Mouse (Mus musculus): ENCODE data around the gene Mcts2. TPM values are rescaled to one million over a fixed set of nuclear protein-coding genes. Genes with fewer than 3 reads are reported as not detected.
A peak's percentile ranks its signal among the peaks of the same experiment; 100 is the strongest.
"Not testable (repeated sequence)": the region's sequence is repeated elsewhere in the genome, so short reads cannot be mapped to it uniquely, and the experiment has no call there.

The Mcts2 gene
- polyA plus RNA-seq, 1 experiment from 2014 or later = 43.4 TPM

DNA sequence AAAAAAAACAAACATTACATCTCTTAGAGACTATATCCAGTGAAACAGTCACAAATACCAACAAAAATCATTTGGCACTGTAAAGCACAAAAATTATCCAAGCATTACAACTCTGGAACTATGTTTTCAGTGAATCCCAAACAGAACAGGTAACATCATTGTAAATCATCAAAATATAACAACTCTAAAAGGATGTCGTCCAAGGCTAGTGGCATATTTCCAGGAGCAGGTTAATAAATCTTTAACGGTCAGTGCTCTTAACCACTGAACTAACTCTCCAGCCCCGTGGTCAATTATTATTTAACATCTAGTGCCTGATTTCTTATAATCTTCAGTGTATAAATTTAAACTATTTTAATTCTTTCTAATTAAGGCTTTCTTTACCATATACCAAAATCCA lies 20.6 kb upstream of the Mcts2 start:
- H3K4me1 ChIP-seq (ENCODE audit: control insufficient read depth, insufficient read depth, low read length) = peaks cover 11% of the 10 kb centered on the region
- not testable (repeated sequence) for H3K4me2 ChIP-seq; H3K27me3 ChIP-seq (ENCODE audit: control insufficient read depth, insufficient read depth, low read length); H3K9ac ChIP-seq (ENCODE audit: low read length); DNase-seq (ENCODE audit: low spot score, missing footprints); H3K36me3 ChIP-seq (ENCODE audit: control insufficient read depth, insufficient read depth, low read length); H3K4me3 ChIP-seq (ENCODE audit: low read depth, low read length); H3K9me3 ChIP-seq (ENCODE audit: control insufficient read depth, low read length); H3K27ac ChIP-seq (ENCODE audit: low read depth, low read length); ATAC-seq (ENCODE audit: low FRiP score)
- whole genome bisulfite sequencing = 81% methylated on average over 3 of the region's 3 CpGs

DNA sequence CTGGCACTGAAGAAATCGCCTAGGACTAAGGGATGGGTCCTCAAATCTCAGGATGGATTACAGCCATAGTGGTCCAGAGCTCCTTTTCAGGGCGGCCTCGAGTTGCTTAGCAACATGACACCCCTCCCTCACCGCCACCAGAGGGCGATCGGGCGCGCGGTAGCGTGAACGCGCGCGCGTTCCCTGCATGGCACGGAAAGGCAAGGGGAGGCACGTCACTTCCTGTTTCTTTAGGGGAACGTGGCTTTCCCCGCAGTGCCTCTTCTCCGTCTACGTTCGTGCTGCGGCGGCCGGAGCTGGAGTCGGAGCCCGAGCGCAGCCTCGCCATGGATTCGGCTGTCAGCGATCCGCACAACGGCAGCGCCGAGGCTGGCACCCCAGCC lies 17.6 kb upstream of the Mcts2 start, which contains the start of gene H13:
Gene H13 (plus strand): TSS at position 206 of the 383 bp plus-strand sequence.
- Histone ChIP-seq H3K4me3 (ENCODE audit: low read depth, low read length) (peak within 1 kb of the TSS; percentile 96), H3K9me3 (ENCODE audit: control insufficient read depth, low read length) (no peaks in the 10 kb centered on the region), H3K27ac (ENCODE audit: low read depth, low read length) (peak within 1 kb of the TSS; percentile 97), H3K4me1 (ENCODE audit: control insufficient read depth, insufficient read depth, low read length) (peaks cover 22% of the 10 kb centered on the region), H3K9ac (ENCODE audit: low read length) (peak within 1 kb of the TSS; percentile 96), H3K4me2 (peak within 1 kb of the TSS; percentile 83), H3K36me3 (ENCODE audit: control insufficient read depth, insufficient read depth, low read length) (no peaks in the 10 kb centered on the region), H3K27me3 (ENCODE audit: control insufficient read depth, insufficient read depth, low read length) (no peaks in the 10 kb centered on the region)
- DNase-seq (ENCODE audit: low spot score, missing footprints) (peak; percentile 100), ATAC-seq (ENCODE audit: low FRiP score) (peak; percentile 88)
- under 1% methylated on average over 35 of the region's 35 CpGs for WGBS

DNA sequence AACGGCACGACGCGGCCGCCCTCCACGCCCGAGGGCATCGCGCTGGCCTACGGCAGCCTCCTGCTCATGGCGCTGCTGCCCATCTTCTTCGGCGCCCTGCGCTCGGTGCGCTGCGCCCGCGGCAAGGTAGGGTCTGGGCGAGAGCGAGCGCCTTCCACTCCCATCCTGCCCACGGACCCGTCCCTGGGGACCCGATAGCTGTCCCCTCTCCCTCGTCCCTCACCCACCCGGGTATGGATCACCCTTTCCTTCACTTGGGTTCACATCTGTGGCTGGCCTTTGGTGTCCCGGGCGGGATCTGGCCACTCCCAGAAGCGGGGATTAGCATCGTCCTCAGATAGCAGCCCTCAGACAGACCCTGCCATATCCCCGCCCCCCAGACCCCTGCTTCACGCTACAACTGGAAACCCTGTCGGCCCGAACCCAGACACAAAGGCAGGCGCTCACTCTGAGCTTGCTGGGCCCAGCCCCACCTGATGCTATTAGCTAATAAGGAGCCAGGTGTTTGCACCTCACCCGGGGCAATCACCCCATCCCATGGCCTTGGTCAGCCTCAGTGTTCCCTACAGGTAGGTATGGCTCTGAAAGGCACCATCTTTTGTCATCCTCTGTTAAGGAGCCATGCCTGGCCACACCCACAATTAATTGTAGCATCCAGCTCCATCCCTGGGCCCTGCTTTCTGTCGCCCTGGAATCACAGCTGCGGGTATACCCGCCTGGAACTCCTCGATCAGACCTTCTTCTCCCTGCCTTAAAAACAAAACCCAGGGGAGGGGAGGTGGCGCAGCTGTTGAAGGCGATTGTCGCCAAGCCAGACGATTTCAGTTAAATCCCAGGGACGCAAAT lies 17.0 kb upstream of the Mcts2 start:
- under 1% methylated on average over 46 of the region's 46 CpGs for WGBS
- peak; percentile 87 for ATAC-seq (ENCODE audit: low FRiP score)
- Histone ChIP-seq H3K9ac (ENCODE audit: low read length) (peak overlapping the region; percentile 96), H3K27ac (ENCODE audit: low read depth, low read length) (peak overlapping the region; percentile 97), H3K4me3 (ENCODE audit: low read depth, low read length) (peak overlapping the region; percentile 96), H3K27me3 (ENCODE audit: control insufficient read depth, insufficient read depth, low read length) (no peaks in the 10 kb centered on the region), H3K9me3 (ENCODE audit: control insufficient read depth, low read length) (no peaks in the 10 kb centered on the region), H3K36me3 (ENCODE audit: control insufficient read depth, insufficient read depth, low read length) (no peaks in the 10 kb centered on the region; the same call in 1 of the 2 replicates), H3K4me2 (peak overlapping the region; percentile 83), H3K4me1 (ENCODE audit: control insufficient read depth, insufficient read depth, low read length) (peaks cover 22% of the 10 kb centered on the region)
- peak; percentile 95 for DNase-seq (ENCODE audit: low spot score, missing footprints)

DNA sequence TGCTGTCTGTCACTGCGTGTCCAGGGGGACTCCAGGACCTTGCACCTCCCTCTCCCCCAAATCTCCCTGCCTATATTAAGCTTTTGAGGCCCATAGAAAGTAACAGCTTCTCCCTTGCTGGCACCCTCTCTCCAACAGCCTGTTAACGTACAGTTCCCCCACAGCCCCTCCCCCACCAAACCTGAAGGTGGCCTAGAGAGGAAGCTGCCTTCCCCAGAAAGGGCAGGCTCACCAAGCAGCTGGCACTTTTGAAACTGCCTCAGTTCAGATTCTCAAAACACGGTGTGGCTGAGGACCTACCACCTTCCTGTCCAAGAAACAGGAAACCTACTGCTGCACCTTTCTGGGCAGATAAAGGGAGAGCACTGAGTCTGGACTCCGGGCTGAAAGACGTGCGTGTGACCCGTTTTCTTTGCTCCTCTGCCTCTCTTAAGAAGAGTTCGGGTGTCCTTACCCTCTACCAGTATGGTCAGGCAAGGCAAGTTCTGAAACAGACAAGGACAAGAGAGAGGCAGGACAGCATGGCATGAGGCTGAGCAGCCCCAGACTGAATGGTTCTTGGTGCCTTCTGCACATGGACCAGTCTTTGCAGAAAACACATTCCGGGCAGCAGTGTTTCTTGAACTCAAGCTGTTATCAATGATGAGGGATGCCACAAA lies 15.7 kb upstream of the Mcts2 start:
- peak overlapping the region; percentile 83 for H3K4me2 ChIP-seq
- H3K9me3 ChIP-seq (ENCODE audit: control insufficient read depth, low read length) = no peaks in the 10 kb centered on the region
- WGBS = 66% methylated on average over 9 of the region's 9 CpGs
- peaks cover 10% of the 10 kb centered on the region; the same call in 1 of the 2 replicates for H3K36me3 ChIP-seq (ENCODE audit: control insufficient read depth, insufficient read depth, low read length)
- H3K4me1 ChIP-seq (ENCODE audit: control insufficient read depth, insufficient read depth, low read length) = peaks cover 22% of the 10 kb centered on the region
- peak overlapping the region; percentile 97; the same call in 1 of the 2 replicates for H3K27ac ChIP-seq (ENCODE audit: low read depth, low read length)
- H3K4me3 ChIP-seq (ENCODE audit: low read depth, low read length) = peak overlapping the region; percentile 96
- peak overlapping the region; percentile 96 for H3K9ac ChIP-seq (ENCODE audit: low read length)
- DNase-seq (ENCODE audit: low spot score, missing footprints) = no peak
- no peaks in the 10 kb centered on the region for H3K27me3 ChIP-seq (ENCODE audit: control insufficient read depth, insufficient read depth, low read length)
- ATAC-seq (ENCODE audit: low FRiP score) = no peak

DNA sequence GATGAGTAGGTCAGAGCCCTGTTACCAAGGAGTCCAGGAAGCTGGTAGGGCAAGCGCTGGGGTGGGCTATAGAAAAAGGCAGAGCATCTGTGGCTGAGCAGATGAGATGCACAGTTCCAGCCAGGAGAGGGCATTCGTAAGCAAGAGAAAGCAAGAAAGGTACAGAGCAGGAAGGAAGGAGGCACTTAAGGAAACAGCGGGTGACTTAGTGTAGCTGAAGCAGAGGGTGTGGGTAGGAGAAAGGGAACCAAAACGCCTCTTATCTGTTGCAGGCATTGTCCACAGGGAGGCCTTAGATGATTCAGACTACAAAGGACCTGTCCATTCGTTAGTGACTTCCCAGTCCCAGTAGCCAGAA lies 15.2 kb upstream of the Mcts2 start:
- Histone ChIP-seq H3K4me2 (peak overlapping the region; percentile 83), H3K4me1 (ENCODE audit: control insufficient read depth, insufficient read depth, low read length) (peaks cover 22% of the 10 kb centered on the region), H3K4me3 (ENCODE audit: low read depth, low read length) (peak overlapping the region; percentile 96), H3K27ac (ENCODE audit: low read depth, low read length) (no peak overlapping the region), H3K9ac (ENCODE audit: low read length) (peak overlapping the region; percentile 96), H3K9me3 (ENCODE audit: control insufficient read depth, low read length) (no peaks in the 10 kb centered on the region), H3K36me3 (ENCODE audit: control insufficient read depth, insufficient read depth, low read length) (peaks cover 12% of the 10 kb centered on the region; the same call in 1 of the 2 replicates), H3K27me3 (ENCODE audit: control insufficient read depth, insufficient read depth, low read length) (no peaks in the 10 kb centered on the region)
- DNase-seq (ENCODE audit: low spot score, missing footprints) = no peak
- no peak for ATAC-seq (ENCODE audit: low FRiP score)
- 53% methylated on average over 5 of the region's 5 CpGs for WGBS

DNA sequence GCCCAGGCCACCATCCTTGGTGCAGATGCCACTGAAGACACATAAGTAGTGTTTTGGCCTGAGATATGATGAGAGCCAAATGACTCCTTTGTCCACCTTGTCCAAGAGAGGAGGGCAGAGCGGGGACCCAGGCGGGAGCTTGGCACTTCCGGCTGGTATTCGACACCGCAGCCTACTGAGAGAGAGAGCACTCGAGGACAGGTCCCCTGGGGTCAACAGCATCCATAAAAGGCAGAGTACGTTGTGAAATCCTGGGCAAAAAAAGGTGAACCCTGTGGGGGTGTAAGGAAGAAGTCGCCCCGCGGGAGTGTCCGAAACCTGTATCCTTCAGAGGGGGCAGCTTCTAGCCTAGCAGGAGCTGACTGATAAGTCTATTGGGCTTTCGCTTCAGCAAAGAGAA lies 14.7 kb upstream of the Mcts2 start:
- ATAC-seq (ENCODE audit: low FRiP score) (no peak), DNase-seq (ENCODE audit: low spot score, missing footprints) (no peak)
- H3K9me3 ChIP-seq (ENCODE audit: control insufficient read depth, low read length) = no peaks in the 10 kb centered on the region
- peaks cover 22% of the 10 kb centered on the region for H3K4me1 ChIP-seq (ENCODE audit: control insufficient read depth, insufficient read depth, low read length)
- H3K9ac ChIP-seq (ENCODE audit: low read length) = peak overlapping the region; percentile 96
- no peak overlapping the region for H3K27ac ChIP-seq (ENCODE audit: low read depth, low read length)
- H3K4me3 ChIP-seq (ENCODE audit: low read depth, low read length) = peak overlapping the region; percentile 96; the same call in 1 of the 2 replicates
- no peaks in the 10 kb centered on the region for H3K27me3 ChIP-seq (ENCODE audit: control insufficient read depth, insufficient read depth, low read length)
- H3K36me3 ChIP-seq (ENCODE audit: control insufficient read depth, insufficient read depth, low read length) = peaks cover 16% of the 10 kb centered on the region; the same call in 1 of the 2 replicates
- peak overlapping the region; percentile 83 for H3K4me2 ChIP-seq
- 91% methylated on average over 12 of the region's 12 CpGs for WGBS

DNA sequence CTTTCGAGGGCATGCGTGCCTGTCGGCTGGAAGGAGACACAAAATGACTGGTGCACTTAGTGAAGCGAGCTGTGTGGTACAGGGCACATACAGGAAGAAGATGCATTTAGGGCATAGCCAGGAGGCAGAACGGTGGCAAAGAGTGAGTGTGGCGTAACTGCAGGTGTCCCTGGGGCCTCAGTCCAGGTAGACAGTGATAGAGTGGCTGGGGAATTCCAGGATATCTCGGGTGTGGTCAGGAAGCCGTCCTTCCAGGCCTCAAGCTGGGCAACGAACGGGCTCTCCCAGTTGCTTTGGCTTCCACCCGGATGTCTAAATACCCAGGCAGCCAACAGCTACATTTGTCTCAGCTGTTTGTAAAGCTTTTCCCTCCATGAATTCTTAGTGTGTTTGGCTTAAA lies 12.7 kb upstream of the Mcts2 start:
- peaks cover 22% of the 10 kb centered on the region for H3K4me1 ChIP-seq (ENCODE audit: control insufficient read depth, insufficient read depth, low read length)
- no peak for ATAC-seq (ENCODE audit: low FRiP score)

DNA sequence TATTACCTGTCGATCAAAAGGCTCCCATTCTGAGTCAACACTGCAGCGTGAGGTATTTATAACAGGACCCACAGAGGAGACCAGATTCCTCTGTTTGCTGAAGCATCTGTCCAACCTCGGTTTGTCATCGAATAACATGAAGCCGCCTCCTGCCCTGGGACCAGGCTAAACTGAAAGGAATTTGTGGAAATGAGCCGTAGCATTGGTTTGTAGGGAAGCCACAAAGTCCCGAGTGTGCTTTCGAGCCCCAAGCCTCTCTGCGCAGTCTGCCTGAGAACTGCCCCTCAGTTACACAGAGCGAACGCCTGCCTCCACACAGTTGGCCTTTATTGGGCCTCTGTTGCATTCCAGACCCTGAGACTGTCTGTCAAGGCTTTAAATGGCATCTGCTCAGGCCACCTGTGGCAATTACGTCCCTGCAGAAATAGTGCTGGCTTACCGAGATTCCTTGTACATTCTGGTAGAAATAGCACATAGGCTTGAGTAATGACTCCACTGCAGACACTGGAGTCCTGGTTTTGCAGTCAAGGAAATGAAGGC lies 11.5 kb upstream of the Mcts2 start:
- Histone ChIP-seq H3K36me3 (ENCODE audit: control insufficient read depth, insufficient read depth, low read length) (peaks cover 22% of the 10 kb centered on the region; the same call in 1 of the 2 replicates), H3K4me3 (ENCODE audit: low read depth, low read length) (no peak overlapping the region), H3K4me2 (no peak overlapping the region), H3K9ac (ENCODE audit: low read length) (no peak overlapping the region), H3K4me1 (ENCODE audit: control insufficient read depth, insufficient read depth, low read length) (peaks cover 20% of the 10 kb centered on the region), H3K27me3 (ENCODE audit: control insufficient read depth, insufficient read depth, low read length) (no peaks in the 10 kb centered on the region), H3K27ac (ENCODE audit: low read depth, low read length) (no peak overlapping the region), H3K9me3 (ENCODE audit: control insufficient read depth, low read length) (no peaks in the 10 kb centered on the region)
- ATAC-seq (ENCODE audit: low FRiP score) (no peak), DNase-seq (ENCODE audit: low spot score, missing footprints) (no peak)
- 92% methylated on average over 13 of the region's 13 CpGs for WGBS

More for the DNA sequence above, 12.7 kb upstream of the Mcts2 start:
- Histone ChIP-seq H3K9me3 (ENCODE audit: control insufficient read depth, low read length) (no peaks in the 10 kb centered on the region), H3K4me3 (ENCODE audit: low read depth, low read length) (no peak overlapping the region), H3K4me2 (no peak overlapping the region), H3K36me3 (ENCODE audit: control insufficient read depth, insufficient read depth, low read length) (peaks cover 21% of the 10 kb centered on the region; the same call in 1 of the 2 replicates), H3K27me3 (ENCODE audit: control insufficient read depth, insufficient read depth, low read length) (no peaks in the 10 kb centered on the region), H3K27ac (ENCODE audit: low read depth, low read length) (no peak overlapping the region), H3K9ac (ENCODE audit: low read length) (no peak overlapping the region)
- no peak for DNase-seq (ENCODE audit: low spot score, missing footprints)
- 91% methylated on average over 11 of the region's 11 CpGs for WGBS

DNA sequence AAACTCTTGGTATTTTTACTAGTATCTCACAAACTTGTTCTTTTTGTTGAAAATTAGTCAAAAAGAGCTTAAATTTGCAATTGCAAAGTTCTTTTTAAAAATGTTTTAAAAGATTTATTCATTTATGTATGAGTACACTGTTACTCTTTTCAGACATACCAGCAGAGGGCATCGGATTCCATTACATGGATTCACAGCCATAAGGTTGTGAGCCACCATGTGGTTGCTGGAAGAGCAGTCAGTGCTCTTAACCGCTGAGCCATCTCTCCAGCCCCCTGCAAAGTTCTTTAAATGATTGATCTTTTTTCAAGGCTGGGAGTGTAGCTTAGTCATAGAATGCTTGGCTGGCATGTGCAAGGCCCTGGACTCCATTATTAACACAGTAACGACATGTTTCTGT lies 8.5 kb upstream of the Mcts2 start:
- Histone ChIP-seq H3K9me3 (ENCODE audit: control insufficient read depth, low read length) (no peaks in the 10 kb centered on the region), H3K4me2 (no peak overlapping the region), H3K27ac (ENCODE audit: low read depth, low read length) (no peak overlapping the region), H3K9ac (ENCODE audit: low read length) (no peak overlapping the region), H3K4me1 (ENCODE audit: control insufficient read depth, insufficient read depth, low read length) (no peaks in the 10 kb centered on the region), H3K36me3 (ENCODE audit: control insufficient read depth, insufficient read depth, low read length) (peaks cover 37% of the 10 kb centered on the region), H3K4me3 (ENCODE audit: low read depth, low read length) (no peak overlapping the region), H3K27me3 (ENCODE audit: control insufficient read depth, insufficient read depth, low read length) (no peaks in the 10 kb centered on the region)
- no peak for DNase-seq (ENCODE audit: low spot score, missing footprints)
- WGBS = 63% methylated on average over 3 of the region's 3 CpGs
- ATAC-seq (ENCODE audit: low FRiP score) = peak; percentile 72; the same call in 1 of the 2 replicates
